Mouse (Mus musculus) kidney, adult 18-20 months (tissue): ENCODE measurements around the gene Aldh3a1.
A peak's percentile ranks its signal among the peaks of the same experiment; 100 is the strongest.
"Not testable (repeated sequence)": the region's sequence is repeated elsewhere in the genome, so short reads cannot be mapped to it uniquely, and the experiment has no call there.

Source experiments
- DNase-seq: peaks from one replicate; pipeline ENCODE4 v3.0.0; 2021

The Aldh3a1 gene

DNA sequence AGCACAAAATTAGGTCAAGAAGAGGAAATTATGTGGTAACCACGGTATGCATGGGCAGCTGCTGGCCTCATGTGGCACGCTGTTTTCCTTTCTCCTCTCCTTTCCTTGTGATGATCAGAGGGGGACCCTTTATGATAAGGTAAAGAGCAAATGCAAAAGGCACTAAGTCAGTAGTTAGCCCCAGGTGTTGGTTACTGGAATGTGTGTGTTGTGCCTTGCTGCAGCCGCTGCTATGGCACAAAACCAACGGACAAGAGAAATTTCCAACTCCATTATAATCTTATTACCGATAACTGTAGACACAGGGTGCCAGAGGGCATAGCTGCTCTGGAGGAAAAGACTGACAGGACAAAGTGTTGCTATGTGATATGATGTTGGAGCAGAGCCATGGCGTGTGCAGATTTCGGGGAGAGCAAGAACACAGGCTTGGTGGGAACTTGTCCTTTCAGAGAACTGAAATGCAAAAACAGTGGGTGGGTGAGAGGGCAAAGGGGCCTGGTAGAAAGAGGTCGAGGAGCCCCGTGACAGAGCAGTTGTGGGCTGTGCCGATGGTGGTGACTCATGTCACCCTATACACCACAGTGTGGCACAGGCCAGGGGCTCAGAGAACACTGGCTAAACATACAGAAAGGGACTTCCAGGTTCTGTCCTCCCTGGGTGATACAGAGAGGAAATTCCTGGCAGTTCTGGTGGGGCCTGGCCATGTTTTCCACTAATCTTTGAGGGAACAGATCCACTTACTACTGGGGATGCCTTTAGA is at the start of gene Aldh3a1:
Gene Aldh3a1, plus strand, starts transcription at position 51 of the 760 bp plus-strand sequence.
- DNase-seq, result no peak

DNA sequence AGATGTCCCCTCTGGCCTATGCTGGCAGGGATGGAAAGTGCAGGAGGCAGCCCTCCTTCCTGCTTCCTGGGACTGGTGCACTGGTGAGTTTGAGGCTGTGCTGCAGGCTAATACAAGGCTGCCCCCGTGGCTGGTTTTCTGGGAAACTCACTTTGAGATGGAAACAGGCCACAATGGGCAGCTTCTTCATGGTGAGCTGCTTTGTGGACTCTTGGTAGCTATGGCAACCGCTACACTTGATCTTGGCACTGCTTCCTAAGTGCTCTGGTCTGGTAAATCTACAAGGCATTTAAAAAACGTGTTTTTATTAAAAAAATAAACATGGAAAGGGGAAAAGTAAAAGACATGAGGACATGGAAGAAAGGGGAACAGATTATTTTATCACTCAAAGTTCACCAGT is 49.2 kb upstream of the Aldh3a1 start:
- DNase-seq, result no peak

DNA sequence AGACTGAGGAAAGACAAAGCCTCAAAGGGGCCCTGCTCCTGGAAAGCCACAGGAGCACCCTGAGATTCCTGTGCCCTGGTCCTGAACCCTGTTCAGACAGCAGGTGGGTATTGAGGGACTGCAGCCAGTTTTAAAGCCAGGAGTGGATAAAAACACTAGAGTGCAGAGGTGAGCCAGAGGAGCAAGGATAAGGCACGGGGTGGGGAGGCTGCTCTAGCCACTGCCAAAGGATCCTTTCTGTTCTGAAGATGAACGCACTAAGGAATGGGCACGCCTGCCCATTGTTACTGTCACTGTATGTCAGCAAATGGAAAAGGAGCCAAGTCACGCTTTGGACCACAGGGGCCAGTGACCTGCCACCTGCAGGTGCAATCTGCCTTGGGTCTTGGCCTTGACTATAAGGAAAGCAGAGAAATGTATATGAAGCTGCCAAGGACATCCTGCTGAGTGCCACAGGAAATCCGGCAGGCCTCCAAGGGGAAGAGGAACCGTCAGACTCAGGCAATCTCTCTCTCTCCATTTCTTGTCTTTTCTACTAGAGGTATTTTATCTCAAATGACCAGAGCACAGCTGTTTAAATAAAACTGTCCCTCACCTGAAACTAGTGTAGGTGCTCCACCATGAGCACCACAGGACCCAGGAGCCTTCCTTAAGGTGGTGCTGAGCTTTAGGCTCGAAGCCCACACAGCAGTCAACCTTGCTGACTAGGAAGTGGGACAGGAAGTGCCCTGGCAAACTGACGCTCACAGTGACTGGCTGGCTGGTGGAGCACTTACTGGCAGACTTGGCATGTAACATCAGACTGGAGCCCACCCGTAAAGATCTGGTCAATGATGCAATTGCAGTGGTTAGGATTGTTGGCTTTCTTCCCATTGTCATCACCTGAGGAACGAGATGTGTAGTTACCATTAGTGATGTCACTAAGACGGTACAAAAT is 47.3 kb upstream of the Aldh3a1 start:
- no peak for DNase-seq

DNA sequence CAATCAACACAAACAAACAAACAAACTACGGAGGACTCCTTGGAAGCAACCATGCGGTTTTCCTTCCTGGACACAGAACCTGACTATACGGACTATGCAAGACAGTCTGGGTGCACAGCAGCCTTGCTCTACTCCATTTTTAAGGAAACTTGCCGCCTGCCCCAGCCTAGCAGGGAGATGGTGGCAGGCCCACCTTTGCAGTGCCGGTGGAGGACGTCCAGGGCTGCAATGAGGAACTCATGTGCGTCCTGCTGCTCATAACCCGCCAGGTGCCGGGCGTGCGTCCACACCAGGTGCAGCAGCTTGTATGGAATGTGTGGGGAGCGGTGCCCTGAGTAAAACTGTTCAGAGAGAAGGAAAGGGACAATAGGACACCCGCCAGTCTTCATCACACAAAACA is 46.2 kb upstream of the Aldh3a1 start:
- no peak for DNase-seq

DNA sequence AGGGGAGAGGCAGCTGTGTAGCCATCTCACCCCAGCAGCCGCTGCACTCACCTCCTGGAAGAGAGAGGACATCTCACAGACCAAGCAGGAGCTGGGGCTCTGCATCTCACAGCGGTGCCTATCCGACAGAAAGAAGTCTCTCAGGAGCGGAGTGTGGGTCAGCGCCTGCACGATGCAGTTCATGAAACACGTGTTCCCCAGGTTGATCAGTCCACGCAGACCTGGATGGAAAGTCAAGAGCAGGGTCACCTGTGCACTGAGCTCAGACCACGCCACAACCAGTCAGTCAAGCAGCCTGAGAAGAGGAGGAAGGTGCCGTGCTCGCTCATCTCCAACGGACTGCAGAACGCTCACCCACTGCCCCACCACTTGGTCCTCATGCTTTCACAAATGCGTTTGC is 44.6 kb upstream of the Aldh3a1 start:
- no peak for DNase-seq

DNA sequence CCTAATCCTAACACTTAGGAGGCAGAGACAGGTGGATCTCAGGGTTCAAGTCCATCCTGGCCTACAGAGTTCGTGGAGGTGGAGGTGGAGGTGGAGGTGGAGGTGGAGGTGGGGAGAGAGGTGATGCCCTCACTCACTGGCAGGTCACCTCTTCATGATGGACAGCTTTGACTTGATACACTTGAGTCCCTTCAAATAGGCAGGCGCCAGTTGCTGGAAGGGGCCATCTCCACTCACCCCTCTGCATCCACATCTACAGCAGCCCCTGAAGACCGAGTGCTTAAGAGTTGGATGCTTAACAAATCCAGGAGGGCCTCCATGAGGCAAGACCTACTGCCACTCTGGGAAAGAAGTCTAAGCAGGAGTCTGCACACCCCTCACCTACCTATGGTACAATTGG is 44.0 kb upstream of the Aldh3a1 start:
- DNase-seq, result no peak

DNA sequence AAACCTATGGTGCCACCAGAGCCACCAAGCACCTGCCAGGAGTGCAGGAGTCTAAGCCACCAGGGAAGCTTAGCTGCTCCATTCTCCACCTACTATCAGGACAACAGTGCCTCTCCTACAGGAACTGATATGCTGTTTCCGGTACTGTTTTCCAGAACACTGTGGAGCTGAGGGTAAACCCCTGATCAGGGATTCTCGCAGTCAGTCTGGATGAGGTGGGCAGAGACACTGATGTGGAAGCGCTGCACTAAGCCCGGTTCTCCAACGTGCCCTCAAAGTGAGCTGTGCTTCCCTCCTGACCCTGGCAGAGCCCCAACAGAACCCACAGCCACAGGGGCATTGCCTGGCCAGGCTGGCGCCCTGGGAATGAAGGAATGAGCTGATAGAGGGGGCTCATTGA is 43.0 kb upstream of the Aldh3a1 start:
- DNase-seq, result no peak

DNA sequence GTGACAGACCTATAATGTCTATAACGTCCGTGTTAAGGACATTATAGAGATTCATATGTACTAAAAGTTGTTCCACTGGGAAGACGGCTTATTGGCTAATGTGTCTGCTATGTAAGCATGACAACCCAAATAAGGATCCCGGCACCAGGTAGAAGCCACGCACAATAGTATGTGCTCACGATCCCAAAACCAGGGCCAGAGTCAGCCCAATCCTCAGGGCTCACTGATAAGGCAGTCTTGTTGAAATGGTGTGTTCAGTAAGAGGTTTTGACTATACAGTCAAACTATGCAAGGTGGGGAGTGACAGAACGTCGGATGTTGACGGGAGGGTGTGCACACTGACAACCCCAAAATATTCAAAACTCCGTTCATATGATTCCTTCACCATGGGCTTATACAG is 42.5 kb upstream of the Aldh3a1 start:
- no peak for DNase-seq

DNA sequence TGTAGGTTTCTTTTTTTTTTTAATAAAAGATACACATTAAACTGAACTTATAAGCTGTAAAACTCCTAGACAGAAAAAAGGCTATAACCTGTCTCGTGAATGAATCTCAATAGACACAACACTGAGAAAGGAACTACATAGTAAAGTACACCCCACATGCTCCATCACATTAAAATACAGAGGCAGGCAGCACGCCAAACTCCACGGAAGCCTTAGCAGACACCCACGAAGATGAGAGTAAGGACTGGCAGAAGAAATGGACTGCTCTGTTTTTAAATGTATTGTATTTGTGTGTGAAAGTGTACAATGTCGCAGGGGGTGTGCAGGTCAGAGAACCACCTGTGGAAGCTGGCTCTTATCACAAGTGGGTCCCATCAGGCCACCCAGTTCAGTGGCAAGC is 37.2 kb upstream of the Aldh3a1 start:
- DNase-seq, result no peak

DNA sequence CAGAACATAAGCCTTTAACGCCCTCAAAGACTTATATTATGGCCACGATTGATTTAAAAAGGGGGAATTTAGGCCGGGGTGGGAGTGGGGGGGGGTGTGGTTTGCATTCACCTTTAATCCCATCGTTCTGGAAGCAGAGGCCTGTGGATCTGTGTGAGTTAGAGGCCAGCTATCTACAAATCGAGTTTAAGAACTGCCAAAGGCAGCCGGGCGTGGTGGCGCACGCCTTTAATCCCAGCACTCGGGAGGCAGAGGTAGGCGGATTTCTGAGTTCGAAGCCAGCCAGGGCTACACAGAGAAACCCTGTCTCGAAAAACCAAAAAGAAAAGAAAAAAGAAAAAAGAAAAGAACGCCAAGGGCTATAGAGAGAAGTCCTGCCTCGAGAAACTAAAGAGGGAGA is 33.9 kb upstream of the Aldh3a1 start:
- DNase-seq, result not testable (repeated sequence)

DNA sequence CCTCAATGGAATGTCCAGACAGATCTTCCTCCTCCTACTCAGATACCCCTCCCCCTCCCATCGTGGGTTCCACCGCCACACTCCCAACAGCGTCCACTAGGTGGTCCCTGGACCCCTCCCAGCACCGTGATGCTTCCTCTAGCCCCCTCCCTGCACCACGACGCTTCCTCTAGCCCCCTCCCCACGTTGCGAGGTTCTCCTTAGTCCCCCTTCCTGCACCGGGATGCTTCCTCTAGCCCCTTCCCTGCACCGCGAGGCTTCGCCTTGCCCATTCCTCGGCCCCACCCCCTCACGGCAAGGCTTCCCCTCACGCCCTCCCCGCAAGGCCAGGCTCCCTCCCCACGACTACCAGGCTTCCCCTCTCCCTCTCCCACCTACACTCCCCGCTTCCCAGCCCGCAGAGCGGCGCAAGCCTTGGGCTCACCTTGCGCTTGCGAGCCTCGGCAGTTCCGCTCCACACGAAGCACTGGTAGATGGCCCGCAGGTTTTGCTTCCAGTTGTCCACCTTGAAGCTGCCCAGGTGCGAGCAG is 33.0 kb upstream of the Aldh3a1 start:
- DNase-seq, result peak; percentile 6

DNA sequence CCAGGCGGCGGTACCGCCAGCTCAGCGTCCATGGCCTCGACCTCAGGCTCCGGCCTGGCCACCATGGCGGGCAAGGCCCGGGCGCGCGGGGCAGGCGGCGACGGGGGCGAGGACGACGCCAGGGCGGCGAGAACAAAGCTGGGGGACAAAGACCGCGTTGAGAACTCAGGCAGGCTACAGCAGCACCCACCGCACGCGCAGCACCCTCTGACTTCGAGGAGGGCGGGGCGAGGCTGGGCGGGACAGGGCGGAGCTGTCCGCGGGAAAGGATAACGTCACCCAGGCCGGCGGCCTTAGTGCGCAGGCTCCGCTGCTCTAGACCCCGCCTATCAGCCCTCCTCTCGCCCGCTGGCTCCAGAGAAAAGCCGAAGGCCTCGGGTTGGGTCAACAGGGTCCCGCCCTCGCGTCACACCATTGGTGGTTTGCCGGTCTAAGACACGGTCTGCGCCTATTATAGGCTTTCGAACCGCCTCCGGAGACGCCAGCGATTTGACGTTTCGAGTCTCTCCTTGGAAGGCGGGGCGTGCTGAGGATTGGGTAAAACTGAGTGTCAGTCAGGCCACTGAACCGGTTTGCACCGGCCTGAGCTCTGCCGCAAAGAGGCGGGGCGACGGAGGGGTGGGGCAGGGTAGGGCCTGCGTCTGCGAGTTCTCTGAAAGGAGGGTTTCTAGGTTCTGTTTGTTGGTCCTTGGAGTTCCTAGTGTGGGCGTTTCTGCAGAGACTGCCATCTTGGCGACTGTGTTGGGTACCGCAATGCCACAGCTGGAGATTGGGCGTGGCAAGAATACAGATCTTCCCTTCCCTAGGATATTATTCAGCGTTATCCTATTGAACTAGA is 32.3 kb upstream of the Aldh3a1 start, which contains the start of gene Usp22:
Gene Usp22, minus strand, starts transcription at position 235 of the 838 bp plus-strand sequence.
- peak; percentile 98 for DNase-seq

DNA sequence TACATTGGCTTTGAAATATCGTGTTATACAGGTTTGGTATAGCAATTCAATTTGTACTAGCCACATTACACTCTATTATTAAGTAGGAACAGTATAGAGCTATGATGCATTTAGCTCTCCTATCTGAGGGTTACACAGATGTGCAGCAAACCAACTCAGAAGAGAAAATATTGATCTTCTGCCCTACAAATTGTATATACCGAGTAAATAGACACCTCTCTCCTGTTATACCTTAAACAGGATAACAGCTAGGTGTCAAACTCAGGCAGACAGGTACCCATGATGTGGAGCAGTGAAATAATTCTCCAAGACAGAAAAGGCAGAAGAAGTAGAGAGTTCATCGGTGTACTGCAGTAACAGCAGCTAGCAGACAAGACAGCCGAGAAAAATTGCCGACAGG is 31.6 kb upstream of the Aldh3a1 start:
- no peak for DNase-seq

DNA sequence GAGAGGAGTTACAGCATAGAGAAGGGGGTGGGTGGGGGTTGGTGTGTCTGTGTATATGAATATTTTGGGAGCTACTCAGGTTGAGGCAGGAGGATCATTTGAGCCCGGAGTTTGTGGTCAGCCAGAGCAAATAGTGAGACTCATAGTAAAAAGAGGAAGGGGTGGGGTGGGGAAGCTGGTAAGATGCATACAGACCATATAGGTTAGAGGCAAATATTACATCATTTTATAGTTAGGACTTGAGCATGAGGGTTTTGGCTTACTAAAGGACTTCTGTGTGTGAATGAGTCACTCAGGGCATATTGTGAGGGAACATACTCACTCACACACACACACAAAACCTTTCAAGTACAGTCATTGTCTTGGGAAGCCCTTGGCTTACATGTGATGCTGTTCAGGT is 31.0 kb upstream of the Aldh3a1 start:
- DNase-seq, result no peak

DNA sequence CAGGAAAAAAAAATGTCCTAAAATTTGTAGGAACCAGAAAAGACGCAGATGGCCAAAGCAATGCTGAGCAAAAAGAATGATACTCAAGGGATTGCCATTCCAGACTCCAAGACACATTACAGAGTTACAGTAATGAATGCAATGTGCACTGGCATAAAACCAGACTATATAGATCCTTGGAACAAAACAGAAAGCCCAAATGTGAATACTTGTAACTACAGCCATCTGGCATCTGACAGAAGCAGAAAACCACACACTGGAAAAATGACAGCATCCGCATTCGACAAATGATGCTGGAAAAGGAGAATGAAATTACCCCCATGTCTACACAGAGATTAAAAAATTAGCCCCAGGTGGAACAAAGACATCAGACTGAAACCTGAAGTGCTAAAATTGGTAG is 27.0 kb upstream of the Aldh3a1 start:
- DNase-seq, result no peak

DNA sequence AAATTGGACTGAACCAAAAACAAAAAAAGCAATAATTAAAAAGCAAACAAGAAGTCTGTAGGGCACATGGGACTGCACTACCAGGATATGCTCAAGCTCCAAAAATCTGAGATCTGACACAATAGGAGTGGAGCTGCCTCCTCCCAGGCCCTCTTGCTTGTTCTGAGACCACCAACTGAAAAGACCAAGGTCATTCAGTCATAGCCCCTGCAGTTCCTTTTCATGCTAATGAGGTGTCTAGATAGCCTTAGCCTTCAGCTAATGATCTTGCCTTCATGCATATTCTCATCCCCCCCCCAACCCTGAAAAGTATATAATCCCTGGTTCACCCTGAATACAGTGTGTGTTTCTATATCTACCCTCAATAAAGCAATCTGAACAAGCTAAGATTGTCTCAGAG is 25.7 kb upstream of the Aldh3a1 start:
- no peak for DNase-seq

DNA sequence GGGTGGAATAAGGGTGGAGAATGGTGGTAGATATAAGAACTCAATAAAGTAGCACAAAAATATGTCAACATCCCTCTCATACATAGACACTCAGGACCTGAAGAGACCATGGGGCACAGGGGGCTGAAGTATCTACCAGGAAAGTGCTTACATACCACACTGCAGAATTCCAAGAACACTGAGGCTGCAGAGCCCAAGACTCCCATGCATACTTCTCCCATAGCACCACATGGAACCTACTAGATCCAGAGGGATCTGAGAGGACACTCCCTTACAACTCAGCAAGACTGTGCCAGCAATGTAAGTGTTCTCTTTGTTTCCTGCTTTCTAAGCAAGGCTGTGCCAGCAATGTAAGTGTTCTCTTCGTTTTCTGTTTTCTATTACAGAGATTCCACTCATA is 23.5 kb upstream of the Aldh3a1 start:
- no peak for DNase-seq

DNA sequence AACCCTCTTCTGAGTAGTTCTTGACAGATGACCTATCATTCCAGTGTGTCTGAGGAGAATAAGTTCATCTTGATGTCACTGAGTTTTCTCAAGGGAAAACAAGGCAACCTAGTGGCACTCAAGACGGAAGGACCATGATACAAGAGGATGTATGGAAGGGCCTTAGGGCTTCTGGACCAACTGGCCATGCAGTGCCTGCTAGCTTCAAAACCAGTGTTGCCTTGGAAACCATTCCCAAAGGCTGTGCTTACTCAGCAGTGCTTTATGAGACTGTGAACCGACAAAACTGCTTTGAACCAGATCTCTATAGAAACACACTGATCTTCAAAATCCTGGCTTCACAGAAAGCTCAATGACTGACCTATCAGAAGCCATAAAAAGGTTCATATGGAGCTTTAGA is 16.6 kb upstream of the Aldh3a1 start:
- DNase-seq, result no peak

DNA sequence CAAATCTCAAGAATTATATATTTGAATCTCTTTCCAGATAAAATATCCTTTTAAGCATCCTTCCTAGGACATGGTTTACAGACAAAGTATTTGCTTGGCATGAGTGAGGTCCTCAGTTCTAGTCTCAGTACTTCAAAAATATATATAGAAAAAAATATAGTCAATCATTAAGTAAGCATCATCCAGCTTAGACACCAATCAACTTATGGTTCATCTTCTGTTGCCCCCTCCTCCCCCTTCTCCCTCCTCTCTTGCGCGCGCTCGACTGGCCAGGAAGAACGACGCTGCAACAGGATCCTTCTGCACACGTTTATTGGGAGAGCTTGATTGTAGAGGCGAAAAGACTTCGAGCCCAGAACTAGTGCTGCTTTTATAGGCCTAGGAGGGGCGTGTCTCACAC is 15.2 kb upstream of the Aldh3a1 start:
- not testable (repeated sequence) for DNase-seq

DNA sequence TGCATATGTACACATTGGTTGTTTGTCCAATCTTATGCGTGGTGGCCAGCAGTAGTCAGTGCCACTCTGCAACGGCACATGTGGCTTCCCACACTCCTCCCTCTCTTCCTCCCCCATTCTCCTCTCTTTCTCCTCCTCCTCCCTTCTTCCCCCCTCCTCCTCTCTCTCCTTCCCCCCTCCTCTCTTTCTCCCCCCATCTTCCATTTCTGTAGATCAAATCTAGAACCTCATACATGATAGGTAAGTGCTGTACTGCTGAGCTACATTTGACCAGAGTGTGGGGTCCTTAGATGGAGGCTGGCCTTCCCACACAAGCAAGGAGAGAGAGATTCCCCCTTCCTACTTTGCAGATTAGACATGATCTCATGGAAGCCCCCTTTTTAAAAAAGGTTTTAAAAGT is 14.6 kb upstream of the Aldh3a1 start:
- no peak for DNase-seq

DNA sequence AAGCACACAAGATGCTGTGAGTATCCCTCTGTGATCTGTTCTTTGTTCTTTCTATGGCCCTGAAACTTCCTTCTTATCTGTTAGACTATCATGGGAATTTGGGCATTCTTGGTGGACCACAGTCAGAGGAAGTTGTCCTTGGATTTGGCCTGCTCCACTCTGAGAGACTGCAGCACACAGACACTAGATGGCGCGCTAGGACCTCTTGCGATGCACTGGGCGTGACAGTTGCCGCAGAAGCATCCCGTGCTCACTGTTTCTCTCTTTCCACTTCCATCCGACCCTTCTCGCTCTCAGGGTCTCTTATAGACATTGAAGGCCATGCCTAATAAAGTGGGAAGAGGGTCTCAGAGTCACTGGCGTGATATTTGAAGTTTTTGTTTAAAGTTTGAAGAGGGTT is 13.9 kb upstream of the Aldh3a1 start:
- DNase-seq, result peak; percentile 81

DNA sequence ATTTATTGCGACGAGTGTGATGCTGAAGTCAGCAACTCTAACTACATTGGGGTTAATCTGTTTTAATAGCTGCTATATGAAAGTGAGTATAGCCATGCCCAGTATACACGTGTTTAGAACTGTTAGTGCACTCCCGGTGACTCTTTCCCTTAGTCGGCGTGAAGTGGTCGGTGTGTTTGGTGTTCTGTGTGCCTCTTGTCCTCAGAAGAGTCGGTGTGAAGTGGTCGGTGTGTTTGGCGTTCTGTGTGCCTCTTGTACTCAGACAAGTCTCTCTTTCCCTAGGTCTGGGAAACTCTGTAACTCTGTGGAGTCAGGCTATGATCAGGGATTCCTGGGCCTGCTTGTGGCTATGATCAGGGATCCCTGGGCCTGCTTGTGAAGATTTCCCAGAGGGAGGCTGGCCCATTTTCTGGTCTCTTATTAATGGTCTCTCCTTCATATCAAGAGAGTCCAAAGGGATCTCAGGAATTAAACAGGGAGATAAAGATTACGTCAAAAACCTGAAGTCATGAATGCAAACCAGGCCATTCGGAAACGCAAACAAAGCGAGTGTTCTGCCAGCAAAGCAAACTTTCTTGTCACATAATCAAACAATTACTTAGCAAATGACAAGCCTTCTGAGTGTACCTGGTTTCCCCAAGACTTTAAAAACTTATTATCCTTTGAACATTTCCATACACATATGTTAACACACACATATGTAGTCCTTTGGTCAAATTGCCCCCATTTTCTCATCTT is 10.6 kb upstream of the Aldh3a1 start:
- no peak for DNase-seq
